ENCODE assay signal across 9 mouse cellular contexts in the genomic region with DNA sequence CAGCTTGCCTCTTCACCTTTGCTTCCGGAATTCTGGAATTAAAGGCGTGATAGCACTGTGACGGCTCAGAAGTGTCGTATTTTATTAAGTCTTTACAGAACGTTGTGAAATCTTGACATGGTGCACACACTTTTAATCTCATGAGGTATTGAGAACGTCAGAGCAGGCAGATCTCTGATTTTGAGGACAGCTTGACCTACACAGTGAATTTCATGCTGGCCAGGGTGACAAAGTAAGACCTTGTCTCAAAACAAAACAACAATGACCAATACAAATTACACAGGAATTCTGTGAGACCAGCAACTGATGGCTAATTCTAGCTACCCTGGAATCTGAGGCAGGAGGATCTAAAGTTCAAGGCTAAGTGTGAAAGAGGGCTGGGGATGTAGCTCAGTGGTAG. TPM values are rescaled to one million over a fixed set of nuclear protein-coding genes. Genes with fewer than 3 reads are reported as not detected.
DNase-seq lines count a peak whose midpoint lies in the region; ATAC-seq and TF ChIP-seq lines count a peak whose summit lies in the region.
"Had no signal": no experiment of that assay in that cellular context is flagged by ENCODE, and none has a peak within 500 bp of the region (broad histone marks: within the 10 kb centered on the region; RNA-seq: fewer than 3 reads in every experiment).

No protein-coding gene starts in this region.

- H3K9me3 ChIP-seq in forebrain, embryonic 11.5 days (ENCODE audit: control insufficient read depth, low read length) = no peaks in the 10 kb centered on the region
- H3K9me3 ChIP-seq in forebrain, embryonic 14.5 days (replicated peaks; ENCODE audit: control insufficient read depth, low read length) = no peaks in the 10 kb centered on the region
- no peaks in the 10 kb centered on the region for H3K9me3 ChIP-seq in E14TG2a.4 (ENCODE audit: low read length)
- no peaks in the 10 kb centered on the region for H3K9me3 ChIP-seq in hindbrain, embryonic 14.5 days (ENCODE audit: control insufficient read depth, low read length)
- no peaks in the 10 kb centered on the region for H3K9me3 ChIP-seq in liver, postnatal 0 days (ENCODE audit: low read length)

- 82% methylated on average over 6 of the region's 6 CpGs for WGBS in forebrain, embryonic 11.5 days
- WGBS in forebrain, embryonic 14.5 days = 79% methylated on average over 6 of the region's 6 CpGs
- WGBS in hindbrain, embryonic 14.5 days = 75% methylated on average over 6 of the region's 6 CpGs
- 68% methylated on average over 6 of the region's 6 CpGs for WGBS in liver, postnatal 0 days (ENCODE audit: insufficient replicate concordance)

- no peak overlapping the region for H3K4me3 ChIP-seq in forebrain, embryonic 11.5 days (ENCODE audit: low read depth, low read length)
- H3K4me3 ChIP-seq in forebrain, embryonic 14.5 days (ENCODE audit: low read depth, low read length) = no peak overlapping the region
- peak overlapping the region; percentile 88; the same call in 1 of the 2 replicates for H3K4me3 ChIP-seq in E14TG2a.4 (replicated peaks; ENCODE audit: low read length)
- H3K4me3 ChIP-seq in hindbrain, embryonic 14.5 days (replicated peaks; ENCODE audit: low read length) = 0 out of 2 replicates have a peak overlapping the region, but pooled peaks have one; percentile 60
- H3K4me3 ChIP-seq in liver, postnatal 0 days (ENCODE audit: low read depth, low read length) = peak overlapping the region; percentile 64

- peak; percentile 5 for DNase-seq in forebrain, embryonic 11.5 days (ENCODE audit: low spot score)
- DNase-seq in forebrain, embryonic 14.5 days (ENCODE audit: low spot score) = no peak
- no peak for DNase-seq in hindbrain, embryonic 14.5 days (ENCODE audit: low spot score)
- DNase-seq in liver, postnatal 0 days = no peak
- DNase-seq in thymus, postnatal 36 days = no peak
- no peak for DNase-seq in layer of hippocampus, postnatal 36 days
- no peak for DNase-seq in adrenal gland, postnatal 10 days
- DNase-seq: cerebellum, postnatal 25 days had no signal

- no peak for ATAC-seq in forebrain, embryonic 11.5 days (replicated peaks; ENCODE audit: low FRiP score)
- no peak for ATAC-seq in forebrain, embryonic 14.5 days
- no peak for ATAC-seq in hindbrain, embryonic 14.5 days (ENCODE audit: low FRiP score)
- ATAC-seq in liver, postnatal 0 days = no peak

- TF ChIP-seq CTCF in E14TG2a.4 (conservative IDR thresholded peaks at IDR 0.05; ENCODE audit: low read length) = no peak
- TF ChIP-seq CTCF in liver, postnatal 0 days (IDR thresholded peaks at IDR 0.05; ENCODE audit: low read depth) = no peak

- TF ChIP-seq EP300 in liver, postnatal 0 days (IDR thresholded peaks at IDR 0.05; ENCODE audit: low read depth) = no peak

- H3K4me1 ChIP-seq in forebrain, embryonic 11.5 days (replicated peaks; ENCODE audit: control insufficient read depth, insufficient read depth, low read length) = no peaks in the 10 kb centered on the region
- peaks cover 9% of the 10 kb centered on the region for H3K4me1 ChIP-seq in forebrain, embryonic 14.5 days (ENCODE audit: control insufficient read depth, insufficient read depth, low read length)
- H3K4me1 ChIP-seq in E14TG2a.4 (replicated peaks; ENCODE audit: low read depth, low read length) = peaks cover 52% of the 10 kb centered on the region
- peaks cover 6% of the 10 kb centered on the region; the same call in 1 of the 2 replicates for H3K4me1 ChIP-seq in hindbrain, embryonic 14.5 days (replicated peaks; ENCODE audit: control insufficient read depth, insufficient read depth, low read length)
- peaks cover 15% of the 10 kb centered on the region for H3K4me1 ChIP-seq in liver, postnatal 0 days (ENCODE audit: insufficient read depth)

- no peak overlapping the region for H3K9ac ChIP-seq in forebrain, embryonic 11.5 days (ENCODE audit: low read length)
- H3K9ac ChIP-seq in forebrain, embryonic 14.5 days (ENCODE audit: low read length) = no peak overlapping the region
- H3K9ac ChIP-seq in hindbrain, embryonic 14.5 days = no peak overlapping the region
- H3K9ac ChIP-seq in liver, postnatal 0 days (replicated peaks) = no peak overlapping the region; the same call in 1 of the 2 replicates

- no peaks in the 10 kb centered on the region for H3K27me3 ChIP-seq in forebrain, embryonic 11.5 days (ENCODE audit: control insufficient read depth, insufficient read depth, low read length)
- no peaks in the 10 kb centered on the region for H3K27me3 ChIP-seq in forebrain, embryonic 14.5 days (replicated peaks; ENCODE audit: control insufficient read depth, insufficient read depth, low read length)
- H3K27me3 ChIP-seq in E14TG2a.4 (ENCODE audit: insufficient read depth, low read length) = peaks cover 5% of the 10 kb centered on the region; the same call in 1 of the 2 replicates
- H3K27me3 ChIP-seq in hindbrain, embryonic 14.5 days (ENCODE audit: control insufficient read depth, insufficient read depth, low read length) = no peaks in the 10 kb centered on the region
- no peaks in the 10 kb centered on the region for H3K27me3 ChIP-seq in liver, postnatal 0 days (ENCODE audit: insufficient read depth, low read length)

- no peak overlapping the region for H3K27ac ChIP-seq in forebrain, embryonic 11.5 days (ENCODE audit: low read depth, low read length)
- no peak overlapping the region for H3K27ac ChIP-seq in forebrain, embryonic 14.5 days (ENCODE audit: low read depth, low read length)
- no peak overlapping the region for H3K27ac ChIP-seq in hindbrain, embryonic 14.5 days
- peak overlapping the region; percentile 94 for H3K27ac ChIP-seq in liver, postnatal 0 days (ENCODE audit: low read depth)

- peaks cover 7% of the 10 kb centered on the region for H3K36me3 ChIP-seq in forebrain, embryonic 11.5 days (ENCODE audit: control insufficient read depth, insufficient read depth, low read length)
- H3K36me3 ChIP-seq in forebrain, embryonic 14.5 days (ENCODE audit: control insufficient read depth, insufficient read depth, low read length) = peaks cover 31% of the 10 kb centered on the region
- H3K36me3 ChIP-seq in E14TG2a.4 (ENCODE audit: insufficient read depth, low read length) = peaks cover 41% of the 10 kb centered on the region
- H3K36me3 ChIP-seq in hindbrain, embryonic 14.5 days (replicated peaks; ENCODE audit: control insufficient read depth, insufficient read depth) = peaks cover 33% of the 10 kb centered on the region
- peaks cover 24% of the 10 kb centered on the region for H3K36me3 ChIP-seq in liver, postnatal 0 days (replicated peaks; ENCODE audit: insufficient read depth, low read length)

- no peak overlapping the region for H3K4me2 ChIP-seq in forebrain, embryonic 11.5 days (ENCODE audit: low read depth, low read length, severe bottlenecking)
- H3K4me2 ChIP-seq in forebrain, embryonic 14.5 days (ENCODE audit: low read length) = no peak overlapping the region
- peak overlapping the region; percentile 64; the same call in 1 of the 2 replicates for H3K4me2 ChIP-seq in hindbrain, embryonic 14.5 days (replicated peaks)
- H3K4me2 ChIP-seq in liver, postnatal 0 days (ENCODE audit: low read depth, low read length) = peak overlapping the region; percentile 89

RNA-seq across cellular contexts. Expression of gene Pdp2, which starts 1.3 kb away (rescaled TPM):
- polyA plus RNA-seq in forebrain, embryonic 11.5 days (2014; fragmentation: Nextera tagmentation; extraction: Ambion mirVana) = 16.5 and 18.7 TPM in 2 replicates
- 11.9 and 14.2 TPM in 2 replicates for polyA plus RNA-seq in forebrain, embryonic 14.5 days (2014; fragmentation: Nextera tagmentation; extraction: Ambion mirVana)
- 18.7 and 19.7 TPM in 2 replicates for polyA plus RNA-seq in hindbrain, embryonic 14.5 days (2014; fragmentation: Nextera tagmentation; extraction: Ambion mirVana)
- polyA plus RNA-seq in liver, postnatal 0 days (2015; fragmentation: Nextera tagmentation; extraction: Ambion mirVana) = 10.0 and 10.1 TPM in 2 replicates
- 1 to 10 TPM; 7.3 to 7.4 TPM for total RNA-seq in layer of hippocampus, postnatal 36 days (2021)
- 10 to 100 TPM; 25.1 to 32.4 TPM for total RNA-seq in adrenal gland, postnatal 10 days (2021)

RNA-seq across cellular contexts. Expression of gene Cdh16, which starts 31.6 kb away (rescaled TPM):
- polyA plus RNA-seq in forebrain, embryonic 11.5 days (2014; fragmentation: Nextera tagmentation; extraction: Ambion mirVana) = not detected in 2 replicates
- not detected in 2 replicates for polyA plus RNA-seq in forebrain, embryonic 14.5 days (2014; fragmentation: Nextera tagmentation; extraction: Ambion mirVana)
- not detected in 2 replicates for polyA plus RNA-seq in hindbrain, embryonic 14.5 days (2014; fragmentation: Nextera tagmentation; extraction: Ambion mirVana)
- 0.06 and 0.44 TPM in 2 replicates for polyA plus RNA-seq in liver, postnatal 0 days (2015; fragmentation: Nextera tagmentation; extraction: Ambion mirVana)
- not detected for total RNA-seq in layer of hippocampus, postnatal 36 days (2021)
- total RNA-seq in adrenal gland, postnatal 10 days (2021) = under 1 TPM; 0.12 to 0.66 TPM

RNA-seq across cellular contexts. Expression of gene Rrad, which starts 38.6 kb away (rescaled TPM):
- polyA plus RNA-seq in forebrain, embryonic 11.5 days (2014; fragmentation: Nextera tagmentation; extraction: Ambion mirVana) = 0.90 and 1.3 TPM in 2 replicates
- 2.1 and 3.0 TPM in 2 replicates for polyA plus RNA-seq in forebrain, embryonic 14.5 days (2014; fragmentation: Nextera tagmentation; extraction: Ambion mirVana)
- 3.9 and 4.3 TPM in 2 replicates for polyA plus RNA-seq in hindbrain, embryonic 14.5 days (2014; fragmentation: Nextera tagmentation; extraction: Ambion mirVana)
- 0.49 and 0.63 TPM in 2 replicates for polyA plus RNA-seq in liver, postnatal 0 days (2015; fragmentation: Nextera tagmentation; extraction: Ambion mirVana)
- total RNA-seq in layer of hippocampus, postnatal 36 days (2021) = 1 to 10 TPM; 1.1 to 1.3 TPM
- 1 to 10 TPM; 5.6 to 9.1 TPM for total RNA-seq in adrenal gland, postnatal 10 days (2021)

RNA-seq across cellular contexts. Expression of gene Ciao2b, which starts 49.2 kb away (rescaled TPM):
- polyA plus RNA-seq in forebrain, embryonic 11.5 days (2014; fragmentation: Nextera tagmentation; extraction: Ambion mirVana) = 89.2 and 90.0 TPM in 2 replicates
- polyA plus RNA-seq in forebrain, embryonic 14.5 days (2014; fragmentation: Nextera tagmentation; extraction: Ambion mirVana) = 136 and 154 TPM in 2 replicates
- 109 and 128 TPM in 2 replicates for polyA plus RNA-seq in hindbrain, embryonic 14.5 days (2014; fragmentation: Nextera tagmentation; extraction: Ambion mirVana)
- polyA plus RNA-seq in liver, postnatal 0 days (2015; fragmentation: Nextera tagmentation; extraction: Ambion mirVana) = 32.0 and 34.9 TPM in 2 replicates
- total RNA-seq in layer of hippocampus, postnatal 36 days (2021) = 10 to 100 TPM; 26.8 to 28.0 TPM
- 10 to 100 TPM; 41.0 to 41.3 TPM for total RNA-seq in adrenal gland, postnatal 10 days (2021)

RNA-seq across cellular contexts. Expression of gene Car7, which starts 58.1 kb away (rescaled TPM):
- polyA plus RNA-seq in forebrain, embryonic 11.5 days (2014; fragmentation: Nextera tagmentation; extraction: Ambion mirVana) = 0.63 and 0.79 TPM in 2 replicates
- 1.1 and 1.2 TPM in 2 replicates for polyA plus RNA-seq in forebrain, embryonic 14.5 days (2014; fragmentation: Nextera tagmentation; extraction: Ambion mirVana)
- polyA plus RNA-seq in hindbrain, embryonic 14.5 days (2014; fragmentation: Nextera tagmentation; extraction: Ambion mirVana) = 2.0 and 2.2 TPM in 2 replicates
- 2.1 and 3.5 TPM in 2 replicates for polyA plus RNA-seq in liver, postnatal 0 days (2015; fragmentation: Nextera tagmentation; extraction: Ambion mirVana)
- 10 to 100 TPM; 15.2 to 17.7 TPM for total RNA-seq in layer of hippocampus, postnatal 36 days (2021)
- total RNA-seq in adrenal gland, postnatal 10 days (2021) = 1 to 10 TPM; 3.0 to 3.2 TPM

Comparison
In these comparisons a context has a peak if more than half of its experiments do, and no peak if none do; other contexts are left out.
1. H3K4me2 ChIP-seq: peak in hindbrain, embryonic 14.5 days (single experiment) and liver, postnatal 0 days (single experiment); none in forebrain, embryonic 11.5 days (single experiment) and forebrain, embryonic 14.5 days (single experiment).
2. H3K4me3 ChIP-seq: peak in E14TG2a.4 (single experiment), hindbrain, embryonic 14.5 days (single experiment) and liver, postnatal 0 days (single experiment); none in forebrain, embryonic 11.5 days (single experiment) and forebrain, embryonic 14.5 days (single experiment).